Mouse (Mus musculus): ENCODE measurements at regions not wholly inside any gene's neighbourhood (a gene's known extent, or its start where the extent isn't known, plus 50 kb on each side); places are given as distances from the start of the nearest gene placed in this dataset.

- H3K4me2 ChIP-seq (ENCODE audit: low read depth, low read length), result no peak overlapping the region
- 89% methylated on average over 3 of the region's 3 CpGs for WGBS
- H3K4me1 ChIP-seq (ENCODE audit: control insufficient read depth, insufficient read depth, low read length), result no peaks in the 10 kb centered on the region
- ATAC-seq (replicated peaks; ENCODE audit: insufficient number of reproducible peaks, low FRiP score, low TSS enrichment, low read depth) (no peak), DNase-seq (ENCODE audit: low spot score) (no peak)
- H3K36me3 ChIP-seq (replicated peaks; ENCODE audit: control insufficient read depth, insufficient read depth, low read depth, low read length), result no peaks in the 10 kb centered on the region
- no peak overlapping the region for H3K27ac ChIP-seq (replicated peaks; ENCODE audit: low read depth, low read length)
- no peak overlapping the region for H3K4me3 ChIP-seq (ENCODE audit: low read depth, low read length)
- H3K27me3 ChIP-seq (ENCODE audit: control insufficient read depth, insufficient read depth, low read length), result no peaks in the 10 kb centered on the region
- H3K9ac ChIP-seq (replicated peaks; ENCODE audit: low read length), result no peak overlapping the region
- H3K9me3 ChIP-seq (replicated peaks; ENCODE audit: control insufficient read depth, low read length), result no peaks in the 10 kb centered on the region
These were observed 616.0 kb downstream of the Ryr2 start for GRCm38 (mm10) chr13:11490766-11491165.

GRCm38 (mm10) chr13:11483142-11483541 is 623.6 kb downstream of the Ryr2 start:
- Histone ChIP-seq H3K27ac (replicated peaks; ENCODE audit: low read depth, low read length) (no peak overlapping the region), H3K9me3 (replicated peaks; ENCODE audit: control insufficient read depth, low read length) (no peaks in the 10 kb centered on the region), H3K4me2 (ENCODE audit: low read depth, low read length) (no peak overlapping the region), H3K4me1 (ENCODE audit: control insufficient read depth, insufficient read depth, low read length) (no peaks in the 10 kb centered on the region), H3K36me3 (replicated peaks; ENCODE audit: control insufficient read depth, insufficient read depth, low read depth, low read length) (no peaks in the 10 kb centered on the region), H3K27me3 (ENCODE audit: control insufficient read depth, insufficient read depth, low read length) (no peaks in the 10 kb centered on the region), H3K4me3 (ENCODE audit: low read depth, low read length) (no peak overlapping the region), H3K9ac (replicated peaks; ENCODE audit: low read length) (no peak overlapping the region)
- DNase-seq (ENCODE audit: low spot score), result no peak
- ATAC-seq (replicated peaks; ENCODE audit: insufficient number of reproducible peaks, low FRiP score, low TSS enrichment, low read depth), result no peak
- WGBS, result 83% methylated on average over 1 of the region's 1 CpGs

- H3K36me3 ChIP-seq (replicated peaks; ENCODE audit: control insufficient read depth, insufficient read depth, low read depth, low read length), result no peaks in the 10 kb centered on the region
- no peaks in the 10 kb centered on the region for H3K4me1 ChIP-seq (ENCODE audit: control insufficient read depth, insufficient read depth, low read length)
- no peaks in the 10 kb centered on the region for H3K9me3 ChIP-seq (replicated peaks; ENCODE audit: control insufficient read depth, low read length)
- no peak overlapping the region for H3K4me3 ChIP-seq (ENCODE audit: low read depth, low read length)
- H3K9ac ChIP-seq (replicated peaks; ENCODE audit: low read length), result no peak overlapping the region
- no peak overlapping the region for H3K27ac ChIP-seq (replicated peaks; ENCODE audit: low read depth, low read length)
- WGBS, result 54% methylated on average over 3 of the region's 3 CpGs
- no peak for DNase-seq (ENCODE audit: low spot score)
- no peak for ATAC-seq (replicated peaks; ENCODE audit: insufficient number of reproducible peaks, low FRiP score, low TSS enrichment, low read depth)
- no peaks in the 10 kb centered on the region for H3K27me3 ChIP-seq (ENCODE audit: control insufficient read depth, insufficient read depth, low read length)
- H3K4me2 ChIP-seq (ENCODE audit: low read depth, low read length), result no peak overlapping the region
These were observed 624.0 kb downstream of the Ryr2 start for GRCm38 (mm10) chr13:11482701-11483100.

GRCm38 (mm10) chr13:11460251-11460650 is 646.5 kb downstream of the Ryr2 start:
- Histone ChIP-seq H3K27ac (replicated peaks; ENCODE audit: low read depth, low read length) (no peak overlapping the region), H3K4me1 (ENCODE audit: control insufficient read depth, insufficient read depth, low read length) (no peaks in the 10 kb centered on the region), H3K27me3 (ENCODE audit: control insufficient read depth, insufficient read depth, low read length) (no peaks in the 10 kb centered on the region), H3K36me3 (replicated peaks; ENCODE audit: control insufficient read depth, insufficient read depth, low read depth, low read length) (no peaks in the 10 kb centered on the region), H3K4me2 (ENCODE audit: low read depth, low read length) (no peak overlapping the region), H3K4me3 (ENCODE audit: low read depth, low read length) (no peak overlapping the region), H3K9ac (replicated peaks; ENCODE audit: low read length) (no peak overlapping the region), H3K9me3 (replicated peaks; ENCODE audit: control insufficient read depth, low read length) (no peaks in the 10 kb centered on the region)
- DNase-seq (ENCODE audit: low spot score) (no peak), ATAC-seq (replicated peaks; ENCODE audit: insufficient number of reproducible peaks, low FRiP score, low TSS enrichment, low read depth) (no peak)
- WGBS, result 94% methylated on average over 2 of the region's 2 CpGs

GRCm38 (mm10) chr13:11455113-11455512 is 651.6 kb downstream of the Ryr2 start:
- 72% methylated on average over 3 of the region's 3 CpGs for WGBS
- no peaks in the 10 kb centered on the region for H3K27me3 ChIP-seq (ENCODE audit: control insufficient read depth, insufficient read depth, low read length)
- DNase-seq (ENCODE audit: low spot score) (no peak), ATAC-seq (replicated peaks; ENCODE audit: insufficient number of reproducible peaks, low FRiP score, low TSS enrichment, low read depth) (no peak)
- no peak overlapping the region for H3K27ac ChIP-seq (replicated peaks; ENCODE audit: low read depth, low read length)
- H3K9me3 ChIP-seq (replicated peaks; ENCODE audit: control insufficient read depth, low read length), result no peaks in the 10 kb centered on the region
- H3K4me3 ChIP-seq (ENCODE audit: low read depth, low read length), result no peak overlapping the region
- H3K36me3 ChIP-seq (replicated peaks; ENCODE audit: control insufficient read depth, insufficient read depth, low read depth, low read length), result no peaks in the 10 kb centered on the region
- no peak overlapping the region for H3K9ac ChIP-seq (replicated peaks; ENCODE audit: low read length)
- no peaks in the 10 kb centered on the region for H3K4me1 ChIP-seq (ENCODE audit: control insufficient read depth, insufficient read depth, low read length)
- no peak overlapping the region for H3K4me2 ChIP-seq (ENCODE audit: low read depth, low read length)

GRCm38 (mm10) chr13:11452448-11452847 is 654.3 kb downstream of the Ryr2 start:
- Histone ChIP-seq H3K4me3 (ENCODE audit: low read depth, low read length) (no peak overlapping the region), H3K27me3 (ENCODE audit: control insufficient read depth, insufficient read depth, low read length) (no peaks in the 10 kb centered on the region), H3K9me3 (replicated peaks; ENCODE audit: control insufficient read depth, low read length) (no peaks in the 10 kb centered on the region), H3K36me3 (replicated peaks; ENCODE audit: control insufficient read depth, insufficient read depth, low read depth, low read length) (no peaks in the 10 kb centered on the region), H3K4me2 (ENCODE audit: low read depth, low read length) (no peak overlapping the region), H3K4me1 (ENCODE audit: control insufficient read depth, insufficient read depth, low read length) (no peaks in the 10 kb centered on the region), H3K9ac (replicated peaks; ENCODE audit: low read length) (no peak overlapping the region), H3K27ac (replicated peaks; ENCODE audit: low read depth, low read length) (no peak overlapping the region)
- DNase-seq (ENCODE audit: low spot score) (no peak), ATAC-seq (replicated peaks; ENCODE audit: insufficient number of reproducible peaks, low FRiP score, low TSS enrichment, low read depth) (no peak)
- WGBS, result 85% methylated on average over 2 of the region's 2 CpGs

GRCm38 (mm10) chr13:11432465-11433339 is 674.0 kb downstream of the Ryr2 start:
- H3K4me3 ChIP-seq (ENCODE audit: low read depth, low read length), result no peak overlapping the region
- no peaks in the 10 kb centered on the region for H3K27me3 ChIP-seq (ENCODE audit: control insufficient read depth, insufficient read depth, low read length)
- H3K4me2 ChIP-seq (ENCODE audit: low read depth, low read length), result no peak overlapping the region
- 83% methylated on average over 7 of the region's 7 CpGs for WGBS
- no peaks in the 10 kb centered on the region for H3K4me1 ChIP-seq (ENCODE audit: control insufficient read depth, insufficient read depth, low read length)
- no peak overlapping the region for H3K27ac ChIP-seq (replicated peaks; ENCODE audit: low read depth, low read length)
- H3K36me3 ChIP-seq (replicated peaks; ENCODE audit: control insufficient read depth, insufficient read depth, low read depth, low read length), result no peaks in the 10 kb centered on the region
- ATAC-seq (replicated peaks; ENCODE audit: insufficient number of reproducible peaks, low FRiP score, low TSS enrichment, low read depth) (no peak), DNase-seq (ENCODE audit: low spot score) (no peak)
- no peak overlapping the region for H3K9ac ChIP-seq (replicated peaks; ENCODE audit: low read length)
- no peaks in the 10 kb centered on the region for H3K9me3 ChIP-seq (replicated peaks; ENCODE audit: control insufficient read depth, low read length)

GRCm38 (mm10) chr13:11426820-11427219 is 679.9 kb downstream of the Ryr2 start:
- ATAC-seq (replicated peaks; ENCODE audit: insufficient number of reproducible peaks, low FRiP score, low TSS enrichment, low read depth) (no peak), DNase-seq (ENCODE audit: low spot score) (no peak)
- no peaks in the 10 kb centered on the region for H3K4me1 ChIP-seq (ENCODE audit: control insufficient read depth, insufficient read depth, low read length)
- H3K4me3 ChIP-seq (ENCODE audit: low read depth, low read length), result no peak overlapping the region
- no peaks in the 10 kb centered on the region for H3K27me3 ChIP-seq (ENCODE audit: control insufficient read depth, insufficient read depth, low read length)
- H3K36me3 ChIP-seq (replicated peaks; ENCODE audit: control insufficient read depth, insufficient read depth, low read depth, low read length), result no peaks in the 10 kb centered on the region
- H3K9me3 ChIP-seq (replicated peaks; ENCODE audit: control insufficient read depth, low read length), result no peaks in the 10 kb centered on the region
- no peak overlapping the region for H3K27ac ChIP-seq (replicated peaks; ENCODE audit: low read depth, low read length)
- no peak overlapping the region for H3K4me2 ChIP-seq (ENCODE audit: low read depth, low read length)
- no peak overlapping the region for H3K9ac ChIP-seq (replicated peaks; ENCODE audit: low read length)

All from embryonic facial prominence, embryonic 11.5 days (tissue).